Mouse (Mus musculus): Measurements from ENCODE around the gene Srd5a2.
"Not testable (repeated sequence)": the region's sequence is repeated elsewhere in the genome, so short reads cannot be mapped to it uniquely, and the experiment has no call there.

The Srd5a2 gene

GRCm38 (mm10) chr17:74047210-74048082 lies at the start of gene Srd5a2:
Gene Srd5a2, minus strand, starts transcription at chr17:74047916.
- peak in 1 of 2 experiments; percentile 8 for DNase-seq

DNA sequence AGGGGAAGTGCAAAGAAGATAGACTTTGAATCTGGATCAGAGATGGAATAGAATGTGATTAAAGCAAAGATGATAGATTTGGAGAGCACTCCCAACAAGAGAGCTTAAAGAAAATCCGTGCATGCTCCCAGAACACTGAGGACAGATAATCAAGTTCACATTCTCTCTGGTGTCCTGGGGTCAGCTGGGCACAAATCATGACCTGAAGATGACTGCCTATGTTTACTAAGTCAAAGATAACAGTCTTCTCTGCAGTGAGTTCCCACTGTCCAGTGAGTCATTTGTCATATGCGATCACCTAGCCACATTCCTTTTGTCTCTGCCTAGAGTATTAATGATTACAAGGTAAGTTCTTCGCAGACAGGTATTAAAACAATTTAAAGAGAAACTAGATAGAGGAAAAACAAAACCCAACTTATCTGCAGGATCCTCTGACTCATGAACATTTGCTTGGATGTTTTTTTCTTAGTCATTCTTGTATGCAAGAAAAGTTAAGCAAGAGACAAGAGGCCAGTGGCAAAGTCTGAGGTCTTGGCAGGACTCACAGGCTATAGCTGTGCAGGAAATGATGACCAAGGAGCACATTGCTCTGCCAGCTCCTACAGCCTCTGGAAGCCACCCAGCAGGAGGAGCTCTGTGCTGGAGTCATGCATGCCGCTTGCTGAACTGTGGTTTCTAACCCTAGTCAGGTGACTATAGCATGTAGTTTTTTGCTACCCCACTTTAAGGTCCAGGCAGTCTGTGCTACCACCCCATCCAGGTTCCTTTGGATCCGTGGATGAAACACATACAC lies 41.4 kb upstream of the Srd5a2 start:
- DNase-seq = peak; percentile 83 to 89

GRCm38 (mm10) chr17:74088016-74088415 lies 40.3 kb upstream of the Srd5a2 start:
- DNase-seq = no peak

DNA sequence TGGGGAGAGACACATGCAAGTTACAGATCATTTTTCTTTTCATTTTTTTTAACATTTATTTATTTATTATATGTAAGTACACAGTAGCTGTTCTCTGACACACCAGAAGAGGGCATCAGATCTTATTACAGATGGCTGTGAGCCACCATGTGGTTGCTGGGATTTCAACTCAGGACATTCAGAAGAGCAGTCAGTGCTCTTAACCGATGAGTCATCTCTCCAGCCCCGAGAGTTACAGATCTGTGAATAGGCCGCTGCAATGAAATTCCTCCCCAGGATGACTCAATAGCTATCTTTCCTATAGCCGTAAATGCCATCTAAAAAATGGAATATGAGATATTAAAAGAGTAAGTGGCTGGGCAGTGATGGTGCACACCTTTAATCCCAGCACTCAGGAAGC lies 35.7 kb upstream of the Srd5a2 start:
- no peak for DNase-seq

GRCm38 (mm10) chr17:74080076-74080615 lies 32.4 kb upstream of the Srd5a2 start:
- DNase-seq = peak; percentile 33 to 51

DNA sequence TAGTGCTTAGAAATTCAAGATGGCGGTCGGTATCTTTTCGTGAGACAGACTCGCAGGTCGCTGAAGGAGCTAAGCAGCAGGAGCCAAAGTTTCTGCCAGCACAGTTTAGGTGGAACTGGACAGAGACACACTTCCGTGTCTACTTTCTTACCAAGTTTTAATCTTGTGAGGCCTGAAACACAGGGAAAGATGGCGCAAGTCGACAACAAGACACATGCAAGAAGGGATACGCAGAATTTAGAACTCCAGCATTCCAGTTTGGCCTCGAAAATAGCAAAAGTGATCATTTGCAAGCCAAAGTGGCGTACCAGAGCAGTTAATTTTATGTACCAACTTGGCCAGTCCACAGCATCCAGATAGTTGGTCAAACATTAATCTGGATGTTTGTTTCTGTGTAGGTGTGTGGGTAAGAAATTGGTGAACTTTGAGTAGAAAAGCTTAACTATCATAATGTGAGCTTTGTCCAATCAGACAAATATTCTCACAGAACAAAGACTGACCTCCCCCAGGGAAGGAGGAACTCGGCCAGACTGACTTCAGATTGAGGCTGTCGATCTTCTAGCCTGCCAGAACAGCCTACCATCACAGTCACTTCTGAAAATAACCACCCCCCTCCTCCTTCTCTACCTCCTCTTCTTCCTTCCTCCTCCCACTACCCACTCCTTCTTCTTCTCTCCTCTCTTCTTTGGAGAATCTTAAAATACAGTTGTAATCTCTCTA lies 31.2 kb upstream of the Srd5a2 start:
- DNase-seq = peak; percentile 62 to 71

GRCm38 (mm10) chr17:74073067-74073466 lies 25.4 kb upstream of the Srd5a2 start:
- DNase-seq = not testable (repeated sequence)

DNA sequence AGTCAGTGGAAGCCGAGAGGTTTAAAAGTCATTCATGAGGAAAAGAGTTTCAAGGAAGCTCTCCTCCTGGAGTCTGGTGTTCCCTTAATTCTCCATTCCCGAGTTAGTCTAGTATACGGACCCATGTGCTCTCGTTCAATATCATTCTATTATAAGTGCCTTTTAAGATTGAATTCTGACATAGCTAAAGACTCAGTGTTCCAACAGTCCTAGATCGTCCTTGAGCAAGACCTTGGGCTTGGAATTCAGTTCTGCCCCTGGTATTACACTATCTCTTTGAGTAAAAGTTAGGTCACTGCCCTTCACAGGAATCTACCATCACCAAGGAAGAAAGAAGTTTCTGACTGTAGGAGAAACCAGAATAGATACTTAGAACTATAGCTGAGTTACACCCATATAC lies 15.0 kb upstream of the Srd5a2 start:
- DNase-seq = not testable (repeated sequence)

DNA sequence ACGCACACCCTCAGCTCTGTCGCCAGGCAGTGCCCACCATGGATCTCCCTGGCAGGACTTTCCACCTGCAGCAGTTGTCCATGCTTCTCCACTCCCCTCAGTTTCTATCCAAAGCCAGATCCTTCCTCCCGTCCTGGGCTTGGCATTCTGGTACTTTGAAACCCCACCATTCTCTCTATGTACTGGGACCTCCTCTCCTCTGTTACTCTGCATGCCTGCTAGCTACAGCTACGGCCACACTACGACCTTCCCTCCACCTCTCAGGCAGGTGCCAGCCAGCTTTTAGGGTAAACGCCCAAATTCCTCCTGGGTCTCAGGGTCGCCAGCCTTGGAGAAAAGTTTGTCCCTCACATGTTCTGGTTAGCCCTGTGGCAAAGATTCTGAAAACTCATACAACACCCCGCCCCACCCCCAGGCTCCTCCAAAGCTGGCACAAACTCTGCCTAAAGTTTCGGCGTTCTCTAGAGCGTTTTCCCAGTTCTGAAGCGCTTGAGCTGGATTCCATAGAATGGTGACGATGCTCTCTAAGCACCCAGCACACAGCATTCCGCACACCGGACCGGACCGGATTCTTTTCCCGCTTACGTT lies 607 bp upstream of the Srd5a2 start:
- peak in 1 of 2 experiments; percentile 10 for DNase-seq

DNA sequence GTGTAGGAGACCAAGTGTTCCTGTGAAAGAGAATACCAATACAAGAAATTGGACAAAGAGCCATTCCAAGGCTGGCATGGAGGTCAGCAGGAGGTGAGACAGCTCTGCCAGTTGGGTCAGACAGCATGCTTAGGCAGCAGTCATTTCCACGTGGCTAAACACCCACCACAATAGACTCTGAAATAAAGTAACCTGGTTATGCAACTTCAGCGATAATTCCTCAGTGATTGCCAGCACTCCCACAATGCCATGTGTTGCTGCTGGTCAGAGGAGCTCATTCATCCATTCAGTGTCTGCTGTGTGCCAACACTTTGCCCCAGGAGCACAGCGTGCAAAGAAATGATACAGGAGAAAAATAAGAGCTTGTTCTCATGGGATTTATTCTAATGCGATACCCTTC lies 4.0 kb downstream of the Srd5a2 start:
- DNase-seq = peak; percentile 65 to 86

- DNase-seq = peak; percentile 83 to 93
Observed at GRCm38 (mm10) chr17:74020526-74021203, 27.1 kb downstream of the Srd5a2 start.

DNA sequence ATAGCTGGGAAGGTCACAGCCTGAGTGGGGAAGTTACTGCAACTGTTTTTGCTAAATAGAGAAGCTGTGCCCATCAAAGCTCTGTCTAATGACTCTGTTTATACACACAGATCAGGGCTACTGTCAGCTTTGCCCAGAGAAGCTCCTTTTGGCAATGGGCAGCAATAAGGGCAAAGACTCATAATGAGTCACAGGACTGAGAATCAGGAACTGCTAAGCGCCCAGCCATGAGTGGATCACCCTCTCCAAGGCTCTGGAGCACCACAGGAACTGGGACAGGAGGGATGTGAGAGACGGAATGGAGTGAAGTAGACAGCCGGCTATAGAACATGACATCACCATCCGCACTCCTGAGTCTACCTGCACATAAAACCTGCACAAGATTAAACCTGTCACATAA lies 29.4 kb downstream of the Srd5a2 start:
- DNase-seq = no peak

DNA sequence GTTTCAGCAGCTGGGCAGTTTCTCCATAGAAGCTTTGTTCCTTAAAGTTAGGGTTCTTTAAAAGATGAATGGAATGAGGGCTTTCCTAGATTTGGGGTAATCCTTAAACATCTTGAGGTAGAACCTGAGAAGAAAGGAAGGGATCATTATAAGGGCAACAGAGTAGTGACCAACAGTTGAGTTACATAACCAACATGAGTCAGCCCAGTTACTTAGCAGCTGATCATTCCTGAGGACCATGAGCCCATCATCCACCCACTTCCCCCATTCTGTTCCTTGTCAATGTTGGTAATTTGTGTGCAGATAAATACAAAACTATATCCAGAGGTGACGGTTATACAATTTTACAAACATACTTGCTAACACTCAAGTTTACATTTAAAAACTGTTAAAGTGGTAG lies 30.1 kb downstream of the Srd5a2 start:
- no peak for DNase-seq

- no peak for DNase-seq
Observed at GRCm38 (mm10) chr17:74015128-74015527, 32.6 kb downstream of the Srd5a2 start.

GRCm38 (mm10) chr17:74008680-74009079 lies 39.0 kb downstream of the Srd5a2 start:
- no peak for DNase-seq

DNA sequence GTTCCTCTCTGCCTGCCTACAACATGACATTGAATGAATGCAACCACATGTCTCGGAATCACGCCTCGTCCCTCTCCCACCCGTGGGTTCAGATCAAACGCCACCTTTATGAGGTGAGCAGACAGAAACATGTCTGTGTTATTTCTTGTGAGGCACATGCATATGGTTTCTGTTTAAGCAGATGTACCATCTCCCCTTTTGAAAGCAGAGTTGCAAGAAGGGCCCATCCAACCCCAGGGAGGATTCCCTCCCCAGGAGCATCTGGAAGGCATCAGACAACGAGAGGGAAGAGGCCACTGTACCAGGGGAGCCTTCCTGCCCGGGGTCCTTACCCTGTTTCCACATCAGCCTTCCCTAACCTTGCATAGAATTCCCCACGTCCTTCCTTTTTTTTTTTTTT lies 40.7 kb downstream of the Srd5a2 start:
- no peak for DNase-seq

- no peak for DNase-seq
Observed at GRCm38 (mm10) chr17:74002396-74002795, 45.3 kb downstream of the Srd5a2 start.

DNA sequence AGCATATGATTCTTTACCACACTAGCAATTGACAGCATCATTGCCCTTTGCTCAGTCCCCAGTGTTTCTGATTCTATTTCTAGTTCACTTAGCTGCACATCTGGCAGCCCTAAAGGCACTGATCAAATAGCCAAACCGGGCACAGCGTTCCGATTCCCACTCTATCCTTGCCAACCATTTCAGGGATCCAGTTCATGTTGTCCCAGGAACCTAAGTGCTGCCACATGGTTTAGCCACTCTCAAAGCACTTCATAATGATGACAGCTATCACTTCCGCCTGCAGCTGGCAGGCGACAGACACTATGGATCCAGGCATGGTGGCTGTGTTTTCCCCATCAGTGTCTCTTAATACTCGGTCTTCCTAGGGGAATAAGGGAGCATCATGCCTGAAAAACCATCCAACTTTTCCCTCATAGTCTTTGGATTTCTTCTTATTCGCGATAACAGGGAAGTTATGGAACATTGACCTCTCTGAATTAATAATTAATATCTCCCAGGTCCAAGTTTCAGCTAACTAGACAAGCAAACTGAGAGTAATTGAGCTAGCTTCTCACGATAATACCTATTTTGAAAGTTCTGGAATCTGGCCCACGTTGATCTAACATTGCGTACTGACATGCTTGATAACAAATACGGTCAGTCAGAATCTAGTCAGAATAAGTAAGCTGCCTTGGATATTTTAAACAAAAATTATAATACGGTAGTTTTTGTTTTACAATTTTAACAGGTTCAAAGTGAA lies 51.6 kb downstream of the Srd5a2 start:
- no peak for DNase-seq

GRCm38 (mm10) chr17:73991264-73991663 lies 56.5 kb downstream of the Srd5a2 start:
- no peak for DNase-seq

DNA sequence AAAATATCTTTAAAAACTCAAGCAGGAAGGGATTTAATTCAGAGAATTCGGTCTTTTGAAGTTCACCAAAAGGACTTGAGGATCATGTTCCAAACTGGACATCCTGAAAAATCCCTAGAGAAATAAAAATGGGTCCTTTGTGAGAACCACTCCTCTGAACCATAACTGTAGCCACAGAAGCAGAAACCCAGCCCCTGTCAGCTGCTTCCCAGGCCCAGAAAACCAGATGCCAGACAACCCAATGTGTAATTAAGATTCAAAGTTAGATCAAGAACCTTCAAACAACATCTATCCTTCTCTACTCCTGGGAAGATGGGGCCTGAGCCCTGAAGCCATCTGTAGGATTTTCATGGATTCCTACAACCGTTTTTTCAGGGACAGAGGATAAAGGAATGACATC lies 61.1 kb downstream of the Srd5a2 start:
- no peak for DNase-seq

- DNase-seq = peak; percentile 51 to 81
Observed at GRCm38 (mm10) chr17:73985936-73986335, 61.8 kb downstream of the Srd5a2 start.
